Mouse (Mus musculus) cortical plate, adult 2 months (tissue): Measurements from ENCODE around the gene Aspscr1.

Experiments used
- CTCF ChIP-seq: fragments of 200-500 bp; IDR thresholded peaks from 2 replicates; pipeline ENCODE4 v1.5.1; 2011; ENCODE audit warnings: mild to moderate bottlenecking, control low read depth, low read length; ENCODE audit not compliant: insufficient read depth; ENCODE audit errors: extremely low read depth
- POLR2A ChIP-seq: fragments of 200-500 bp; IDR thresholded peaks from 2 replicates; pipeline ENCODE4 v1.6.1; 2011; ENCODE audit warnings: mild to moderate bottlenecking, low read length, control low read depth; ENCODE audit not compliant: insufficient read depth; ENCODE audit errors: extremely low read depth

DNA sequence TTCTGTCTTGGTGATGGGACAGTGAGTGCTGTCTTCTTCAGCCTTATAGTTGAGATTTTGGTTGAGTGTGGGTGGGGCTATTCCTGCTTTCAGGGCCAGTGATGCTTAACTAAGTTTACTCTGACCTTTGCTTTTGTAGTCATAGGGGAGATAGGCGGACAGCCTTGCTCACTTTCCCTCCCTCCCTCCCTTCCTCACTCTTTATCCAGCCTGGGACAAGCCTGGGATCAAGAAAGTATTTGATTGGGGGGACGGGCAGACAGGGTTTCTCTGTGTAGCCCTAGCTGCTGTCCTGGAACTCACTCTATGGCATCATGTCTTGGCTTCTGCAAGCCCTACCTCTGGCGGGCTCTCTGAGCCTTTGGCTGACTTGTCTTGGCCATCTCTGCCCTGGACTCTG, 20.7 kb downstream of the Aspscr1 start:
- TF ChIP-seq CTCF, result no peak
- TF ChIP-seq POLR2A, result no peak
